Mouse (Mus musculus): Measurements from ENCODE around the gene Nrn1l.

DNA sequence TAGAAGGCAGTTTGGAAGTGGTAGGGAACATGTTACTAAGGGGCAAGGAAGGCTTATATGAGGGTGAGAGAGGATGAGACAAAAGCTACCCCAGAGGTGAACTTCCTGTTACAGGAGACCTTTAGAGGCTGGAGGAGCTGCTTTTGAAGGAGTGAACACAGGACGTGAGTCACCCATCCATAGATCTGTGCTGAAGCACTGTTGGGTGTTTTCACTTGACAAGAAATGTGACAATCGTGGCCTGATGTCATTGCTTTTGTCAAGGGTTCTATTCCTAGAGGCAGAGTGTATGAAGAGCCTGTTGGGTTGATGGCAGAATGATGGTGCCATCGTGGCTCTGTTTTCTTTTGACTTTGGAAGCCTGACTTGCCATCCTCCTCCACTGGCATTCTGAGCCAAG is 26.0 kb downstream of the Nrn1l start:
- TF ChIP-seq POLR2A (IDR thresholded peaks at IDR 0.05; ENCODE audit: borderline replicate concordance, extremely low read depth, insufficient read depth, insufficient read length, poor library complexity, severe bottlenecking), result no peak
- no peak for TF ChIP-seq CTCF (IDR thresholded peaks at IDR 0.05; ENCODE audit: borderline replicate concordance, extremely low read depth, insufficient read depth, insufficient read length)

Measured in brain, embryonic 14.5 days (tissue).